Mouse (Mus musculus) fibroblast of lung, adult 2 months (primary cell): Measurements from ENCODE around the gene Ssc4d.
A peak's percentile ranks its signal among the peaks of the same experiment; 100 is the strongest.

ENCODE experiments used
- DNase-seq: peaks from one replicate; pipeline ENCODE4 v3.0.0-alpha.2; 2011; ENCODE audit warnings: low read depth

Ssc4d gene

DNA sequence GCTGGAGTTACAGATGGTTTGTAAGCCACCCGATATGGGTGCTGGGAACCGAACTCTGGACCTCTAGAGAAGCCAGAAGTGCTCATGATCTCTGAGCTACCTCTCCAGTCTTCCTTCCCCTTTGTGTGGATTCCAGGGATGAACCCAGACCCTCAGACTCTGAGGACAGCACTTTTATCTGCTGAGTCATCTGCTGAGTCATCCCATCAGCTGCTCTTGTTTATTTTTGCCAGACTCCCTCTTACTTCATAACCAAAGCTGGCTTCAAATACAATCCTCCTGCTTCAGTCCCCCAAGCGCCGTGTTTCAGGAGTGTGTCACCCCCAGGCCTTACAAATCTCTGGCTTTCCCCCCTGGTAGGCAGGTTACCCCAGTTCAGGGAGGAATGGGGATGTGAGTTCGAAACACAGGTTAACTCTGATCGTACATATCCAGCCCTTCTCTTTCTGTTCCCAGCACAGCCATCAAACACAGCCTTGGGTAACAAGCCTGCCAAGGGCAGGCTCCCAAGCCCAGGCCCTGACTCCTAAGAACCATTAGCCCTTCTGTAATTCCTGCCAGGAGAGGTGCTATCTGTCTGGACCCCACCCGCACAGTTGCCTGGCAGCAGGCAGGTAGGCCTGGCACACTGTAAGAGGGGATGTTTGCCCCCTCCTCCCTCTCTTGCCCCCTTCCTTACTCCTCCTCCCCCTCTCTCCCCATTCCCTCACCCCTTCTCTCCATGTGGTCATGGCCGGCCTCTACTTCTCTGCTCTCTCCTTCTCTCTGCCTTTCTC, 1.8 kb upstream of the Ssc4d start:
- no peak for DNase-seq

DNA sequence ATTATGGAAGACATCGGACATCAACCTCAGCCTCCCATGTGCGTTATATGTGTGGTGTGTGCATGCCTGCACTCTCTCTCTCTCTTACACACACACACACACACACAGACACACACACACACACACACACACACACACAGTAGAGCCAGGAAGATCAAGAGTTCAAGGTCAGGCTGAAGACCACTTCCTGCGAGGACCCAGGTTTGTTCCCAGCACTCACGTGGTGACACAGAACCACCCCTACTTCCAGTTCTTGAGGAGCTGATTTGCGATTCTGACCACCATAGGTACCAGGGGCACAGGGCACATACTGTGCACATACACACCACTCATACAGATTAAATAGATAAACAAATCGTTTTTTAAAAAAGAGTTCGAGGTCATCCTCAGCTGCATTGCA, 2.5 kb downstream of the Ssc4d start:
- DNase-seq: no peak

DNA sequence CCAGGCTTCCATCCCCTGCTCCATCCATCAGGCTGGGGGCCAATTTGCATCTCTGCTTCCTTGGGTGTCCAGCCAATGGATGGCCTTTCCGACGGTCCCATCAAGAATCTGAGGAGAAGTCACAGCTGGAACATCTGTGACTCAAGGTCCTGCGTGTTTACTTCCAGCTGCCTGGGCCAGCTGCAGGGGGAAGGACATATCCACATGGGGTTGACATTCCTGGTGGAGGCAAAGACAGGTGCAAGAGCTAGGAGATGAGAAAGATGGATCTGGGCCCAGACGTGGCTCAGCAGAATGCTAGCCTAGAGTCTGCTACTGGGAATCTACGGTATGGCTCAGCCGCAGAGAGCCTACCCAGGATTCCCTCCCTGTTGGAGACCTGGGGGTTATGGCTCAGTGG, 4.1 kb downstream of the Ssc4d start:
- no peak for DNase-seq

GRCm38 (mm10) chr5:135968781-135969180, 5.5 kb downstream of the Ssc4d start:
- DNase-seq: no peak

DNA sequence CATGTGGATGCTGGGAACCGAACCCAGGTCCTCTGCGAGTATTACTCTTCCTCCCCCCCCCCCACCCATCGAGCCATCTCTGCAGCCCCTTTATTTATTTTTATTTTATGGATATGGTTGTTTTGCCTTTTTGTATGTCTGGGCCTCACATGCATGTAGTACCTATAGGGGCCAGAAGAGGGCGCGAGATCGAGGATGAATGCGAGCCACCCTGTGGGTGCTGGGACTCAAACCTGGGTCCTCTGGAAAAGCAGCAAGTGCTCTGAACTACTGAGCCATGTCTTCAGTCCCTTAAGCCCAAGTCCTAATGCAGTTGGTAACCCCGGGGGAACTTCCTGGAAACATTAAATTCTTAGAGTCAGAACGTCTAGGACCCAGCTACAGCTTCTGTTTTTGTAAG, 7.5 kb downstream of the Ssc4d start:
- no peak for DNase-seq

DNA sequence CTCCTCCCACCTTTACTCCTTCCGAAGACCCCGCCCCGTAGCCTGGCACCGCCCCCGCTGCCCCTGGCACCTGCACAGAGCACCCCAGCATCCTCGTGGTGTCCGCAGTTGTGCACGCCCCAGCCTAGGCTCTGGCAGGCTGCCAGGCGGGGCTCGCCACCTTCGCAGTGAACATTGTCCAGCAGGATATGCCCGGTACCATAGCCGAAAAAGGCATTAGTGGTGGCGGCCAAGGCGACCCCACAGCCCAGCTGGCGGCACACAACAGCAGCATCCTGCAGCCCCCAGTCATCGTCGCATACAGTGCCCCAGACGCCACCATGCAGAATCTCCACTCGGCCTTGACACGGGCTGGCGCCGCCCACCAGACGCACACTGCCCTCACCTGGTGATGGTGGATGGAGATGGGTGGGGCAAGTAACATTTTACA, 8.8 kb downstream of the Ssc4d start:
- no peak for DNase-seq

DNA sequence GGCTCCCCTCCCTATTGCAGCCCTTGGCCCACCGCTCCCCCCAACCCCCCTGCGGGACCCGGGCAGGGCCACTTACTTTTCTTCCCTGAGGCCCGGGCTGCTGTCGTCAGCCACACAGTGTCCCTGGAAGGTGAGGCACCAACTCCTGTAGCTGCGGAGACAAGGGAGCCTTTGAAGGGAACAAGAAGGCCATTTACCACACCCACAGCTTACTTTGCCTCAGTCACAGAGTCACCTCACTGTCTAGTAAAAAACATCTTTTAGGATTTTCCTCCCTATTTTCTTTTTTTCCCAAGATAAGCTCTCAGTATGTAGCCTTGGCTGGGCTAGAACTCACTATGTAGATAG, 11.1 kb downstream of the Ssc4d start:
- DNase-seq: no peak

GRCm38 (mm10) chr5:135962492-135963279, 11.6 kb downstream of the Ssc4d start:
- DNase-seq: peak; percentile 100

- DNase-seq: no peak
These were observed 12.2 kb downstream of the Ssc4d start for GRCm38 (mm10) chr5:135962125-135962491.

- no peak for DNase-seq
These were observed 13.3 kb downstream of the Ssc4d start for GRCm38 (mm10) chr5:135960909-135961635.

GRCm38 (mm10) chr5:135959911-135960310, 14.4 kb downstream of the Ssc4d start:
- DNase-seq: no peak

GRCm38 (mm10) chr5:135958367-135958766, 16.0 kb downstream of the Ssc4d start:
- DNase-seq: no peak

GRCm38 (mm10) chr5:135957207-135957974, 16.9 kb downstream of the Ssc4d start:
- peak; percentile 98 for DNase-seq

DNA sequence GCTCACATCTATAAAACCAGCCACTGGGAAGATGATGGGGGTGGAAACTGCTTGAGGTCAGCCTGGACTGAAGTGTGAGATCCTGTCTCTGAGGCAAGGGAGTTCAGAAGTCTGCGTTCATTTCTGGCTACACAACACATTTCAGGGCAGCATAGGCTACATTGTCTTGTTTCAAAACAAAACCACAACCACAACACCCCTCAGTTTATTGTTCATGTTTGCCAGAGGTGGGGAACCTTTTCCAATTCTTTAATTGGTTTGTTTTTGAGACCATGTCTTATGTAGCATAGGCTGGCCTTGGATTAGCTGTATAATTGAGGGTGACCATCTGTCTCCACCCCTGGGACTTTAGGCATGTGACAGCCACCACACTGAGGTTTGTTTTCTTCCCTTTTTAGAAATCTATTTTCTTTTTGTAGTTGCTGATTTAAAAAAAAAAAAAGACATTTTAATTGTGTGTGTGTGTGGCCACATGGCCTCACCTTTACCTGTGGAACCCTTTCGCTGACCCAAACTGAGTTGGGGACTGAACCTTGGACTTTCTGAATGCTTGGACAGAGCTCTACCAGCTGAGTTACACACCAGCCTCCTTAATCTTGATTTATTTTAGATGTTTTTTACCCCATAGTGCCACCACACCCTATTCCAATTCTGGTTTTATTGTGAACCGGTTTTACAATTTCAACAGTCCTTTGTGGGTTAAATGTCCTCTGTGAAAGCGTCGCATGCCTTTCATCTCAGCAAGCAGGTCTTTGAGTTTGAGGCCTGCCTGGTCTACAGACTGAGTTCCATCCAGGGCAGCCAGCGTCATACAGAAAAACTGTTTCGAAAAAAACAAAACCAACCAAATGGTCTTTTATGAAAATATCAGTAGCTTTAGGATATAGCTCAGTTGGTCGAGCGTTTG, 17.8 kb downstream of the Ssc4d start:
- no peak for DNase-seq

DNA sequence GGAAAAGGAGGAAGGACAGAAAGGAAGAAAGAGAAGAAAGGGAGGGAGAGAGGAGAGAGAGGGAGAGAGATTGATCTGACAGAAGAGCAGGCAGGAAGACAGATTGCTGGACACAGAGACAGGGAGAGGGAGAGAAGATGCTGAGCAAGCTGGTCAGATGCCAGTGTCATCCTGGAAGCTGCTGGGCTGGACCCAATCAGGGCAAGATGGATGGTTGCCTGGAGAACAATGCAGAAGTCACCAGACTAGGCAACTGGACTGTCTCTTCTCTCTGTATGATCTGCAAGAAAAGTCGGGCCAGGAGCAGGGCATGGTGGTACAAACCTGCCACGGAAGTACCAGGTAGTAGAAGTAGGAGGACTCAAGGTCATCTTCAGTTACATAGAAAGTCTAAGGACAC, 21.5 kb downstream of the Ssc4d start:
- no peak for DNase-seq

- DNase-seq: no peak
These were observed 22.7 kb downstream of the Ssc4d start for GRCm38 (mm10) chr5:135951660-135952059.

DNA sequence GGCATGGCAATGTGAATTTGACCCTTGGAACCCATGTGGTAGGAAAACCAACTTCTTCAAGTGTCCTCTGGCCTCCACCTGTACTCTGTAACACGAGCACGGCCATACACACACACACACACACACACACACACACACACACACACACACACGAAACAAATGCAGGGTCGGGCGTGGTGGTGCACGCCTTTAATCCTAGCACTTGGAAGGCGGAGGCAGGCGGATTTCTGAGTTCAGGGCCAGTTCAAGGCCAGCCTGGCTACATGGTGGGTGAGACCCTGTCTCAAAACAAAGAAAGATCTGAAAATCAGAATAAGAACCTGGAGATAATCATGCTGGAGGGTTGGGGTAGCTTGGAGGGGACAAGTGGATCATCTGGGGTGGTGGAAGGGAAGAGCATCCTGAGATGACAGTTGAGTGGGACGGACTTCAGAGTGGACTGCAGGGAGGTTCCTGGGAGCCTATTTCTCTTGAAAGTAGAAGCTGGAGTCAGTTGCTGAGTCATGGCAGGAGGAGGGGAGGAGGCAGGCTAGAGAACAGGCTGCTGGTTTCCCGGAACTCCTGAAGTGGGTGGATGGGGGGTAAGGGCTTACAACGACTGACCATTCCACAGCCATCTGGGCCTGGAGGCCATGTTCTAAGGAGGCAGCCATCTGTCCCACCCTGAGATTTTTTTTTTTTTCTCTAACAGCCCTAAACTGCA, 23.5 kb downstream of the Ssc4d start:
- peak; percentile 63 for DNase-seq

DNA sequence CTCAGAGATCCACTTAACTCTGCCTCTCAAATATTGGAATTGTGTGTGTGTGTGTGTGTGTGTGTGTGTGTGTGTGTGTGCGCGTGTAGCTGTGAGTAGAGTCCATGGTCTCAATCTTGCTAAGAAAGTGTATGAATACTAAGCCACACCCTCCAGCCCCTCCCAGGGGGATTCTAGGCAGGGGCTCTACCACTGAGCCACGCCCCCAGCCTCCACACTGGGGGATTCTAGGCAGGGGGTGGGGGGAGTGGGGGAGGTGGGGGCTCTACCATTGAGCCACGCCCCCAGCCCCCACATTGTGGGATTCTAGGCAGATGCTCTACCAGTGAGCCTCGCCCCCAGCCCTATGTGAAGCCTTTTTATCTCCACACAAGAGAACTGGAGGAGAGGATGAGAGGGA, 27.7 kb downstream of the Ssc4d start:
- DNase-seq: no peak

DNA sequence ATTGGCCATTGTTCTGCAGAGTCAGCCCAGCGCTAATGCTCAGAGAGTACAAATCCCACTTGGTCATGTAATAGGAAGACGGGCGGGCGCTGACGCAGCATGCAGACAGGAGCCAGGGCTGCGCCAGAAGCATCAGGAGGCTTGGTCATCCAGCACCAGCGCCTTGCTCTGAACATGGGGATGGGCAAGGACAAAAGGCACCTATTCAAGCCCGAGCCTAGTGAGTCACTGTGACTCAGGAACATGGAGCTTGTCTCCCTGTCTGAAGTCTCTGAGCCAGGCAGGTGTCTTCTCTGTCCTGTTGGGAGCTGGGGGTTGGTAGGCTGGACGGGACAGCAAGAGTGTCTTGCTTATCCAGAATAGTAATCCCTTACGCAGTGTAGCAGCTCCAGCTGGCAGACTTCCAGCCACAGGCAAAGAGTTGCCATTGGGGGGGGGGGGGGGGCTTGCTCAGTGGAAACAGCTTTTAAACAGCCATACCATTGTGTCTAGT, 28.4 kb downstream of the Ssc4d start:
- DNase-seq: peak; percentile 69

DNA sequence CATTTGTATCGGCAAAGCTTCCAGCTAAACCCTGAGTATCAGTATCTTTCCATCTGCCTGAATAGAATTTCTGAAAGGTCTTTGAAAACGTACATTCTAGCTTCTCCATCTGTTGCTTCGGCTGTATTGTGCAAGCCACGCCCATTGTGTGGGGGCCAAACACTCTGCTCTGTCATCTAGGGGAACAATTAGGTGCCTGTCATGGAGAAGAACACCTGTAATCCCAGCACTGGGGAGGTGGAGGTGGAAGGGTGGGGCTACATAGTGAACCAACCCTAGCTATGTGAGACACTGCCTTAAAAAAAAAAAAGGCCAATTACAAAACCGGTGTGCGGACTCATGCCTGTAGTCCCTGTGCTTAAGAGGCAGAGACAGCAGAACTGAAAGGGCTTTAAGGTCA, 31.6 kb downstream of the Ssc4d start:
- no peak for DNase-seq
